ENCODE assay signal across 9 mouse cellular contexts in the genomic region with DNA sequence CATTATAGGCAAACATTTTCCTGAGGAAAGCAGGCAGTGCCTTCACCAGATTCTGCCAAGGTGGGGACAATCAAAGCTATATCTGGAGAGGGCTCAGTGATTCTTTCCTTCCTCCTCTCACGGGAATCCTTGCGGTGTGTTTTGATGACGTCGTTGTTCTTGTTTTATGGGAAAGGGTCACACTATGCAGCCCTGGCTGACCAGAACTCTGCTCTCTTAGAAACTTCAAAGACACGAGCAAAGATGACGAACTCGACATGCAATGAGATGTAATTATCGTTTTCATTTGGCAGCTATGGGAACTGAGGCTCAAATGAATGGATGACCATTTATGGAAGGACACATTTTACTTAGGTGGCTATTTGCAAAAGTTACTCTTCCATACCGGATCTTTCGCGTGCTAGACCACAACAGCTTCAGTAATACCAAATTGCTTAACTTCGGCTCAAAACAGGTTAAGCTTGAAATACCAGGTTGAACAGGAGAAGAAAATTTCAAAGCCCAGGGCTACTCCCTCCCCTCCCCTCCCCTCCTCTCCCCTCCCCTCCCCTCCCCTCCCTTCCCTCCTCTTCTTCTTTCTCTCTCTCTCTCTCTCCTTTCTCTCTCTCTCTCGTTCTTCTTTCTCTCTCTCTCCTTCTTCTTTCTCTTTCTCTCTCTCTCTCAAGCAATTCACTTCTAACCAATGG. TPM values are rescaled to one million over a fixed set of nuclear protein-coding genes. Genes with fewer than 3 reads are reported as not detected.
DNase-seq lines count a peak whose midpoint lies in the region; ATAC-seq and TF ChIP-seq lines count a peak whose summit lies in the region.
"Had no signal": no experiment of that assay in that cellular context is flagged by ENCODE, and none has a peak within 500 bp of the region (broad histone marks: within the 10 kb centered on the region; RNA-seq: fewer than 3 reads in every experiment).

No protein-coding gene starts in this region.

- no peak for ATAC-seq in lung, embryonic 14.5 days (ENCODE audit: insufficient read depth)
- no peak for ATAC-seq in embryonic facial prominence, embryonic 13.5 days (ENCODE audit: insufficient number of reproducible peaks, insufficient read depth, low FRiP score, low TSS enrichment, low read depth)
- no peak for ATAC-seq in hindbrain, embryonic 15.5 days (ENCODE audit: low FRiP score, low read depth)

- peak overlapping the region; percentile 58 for H3K4me2 ChIP-seq in lung, embryonic 14.5 days
- peak overlapping the region; percentile 52 for H3K4me2 ChIP-seq in embryonic facial prominence, embryonic 13.5 days
- H3K4me2 ChIP-seq in hindbrain, embryonic 15.5 days = peak overlapping the region; percentile 33
- H3K4me2 ChIP-seq in myocyte (ENCODE audit: low read depth) = peak overlapping the region; percentile 34

- no peaks in the 10 kb centered on the region for H3K79me2 ChIP-seq in myocyte (ENCODE audit: control insufficient read depth, insufficient read depth)

- H3ac ChIP-seq in myocyte (ENCODE audit: control insufficient read depth, insufficient read length) = no peak overlapping the region

- H3K4me3 ChIP-seq in lung, embryonic 14.5 days (ENCODE audit: low read depth, low read length) = peak overlapping the region; percentile 25
- no peak overlapping the region for H3K4me3 ChIP-seq in lung, adult 2 months (replicated peaks; ENCODE audit: extremely low read depth, low read depth, low read length)
- peak overlapping the region; percentile 18 for H3K4me3 ChIP-seq in embryonic facial prominence, embryonic 13.5 days
- H3K4me3 ChIP-seq in hindbrain, embryonic 15.5 days = no peak overlapping the region
- H3K4me3 ChIP-seq in myocyte = no peak overlapping the region

- 14% methylated on average over 13 of the region's 13 CpGs for WGBS in lung, embryonic 14.5 days
- WGBS in lung, adult 2 months = 10% methylated on average over 12 of the region's 13 CpGs
- WGBS in embryonic facial prominence, embryonic 13.5 days = 24% methylated on average over 12 of the region's 13 CpGs
- 31% methylated on average over 13 of the region's 13 CpGs for WGBS in hindbrain, embryonic 15.5 days

- peak; percentile 59 for DNase-seq in lung, embryonic 14.5 days
- no peak for DNase-seq in lung, adult 2 months
- no peak for DNase-seq in layer of hippocampus, postnatal 25 days (ENCODE audit: extremely low spot score in 1 of 2, low spot score in 1 of 2)
- no peak for DNase-seq in cerebellum, postnatal 25 days
- DNase-seq: right cerebral cortex, postnatal 14 days had no signal

- peaks cover 25% of the 10 kb centered on the region for H3K36me3 ChIP-seq in lung, embryonic 14.5 days (ENCODE audit: insufficient read depth)
- H3K36me3 ChIP-seq in embryonic facial prominence, embryonic 13.5 days = peaks cover 23% of the 10 kb centered on the region
- peaks cover 25% of the 10 kb centered on the region for H3K36me3 ChIP-seq in hindbrain, embryonic 15.5 days
- H3K36me3 ChIP-seq in myocyte (ENCODE audit: control insufficient read depth, insufficient read depth) = peaks cover 9% of the 10 kb centered on the region

- no peak overlapping the region for H3K9ac ChIP-seq in lung, embryonic 14.5 days
- H3K9ac ChIP-seq in embryonic facial prominence, embryonic 13.5 days = no peak overlapping the region
- H3K9ac ChIP-seq in hindbrain, embryonic 15.5 days = no peak overlapping the region

- TF ChIP-seq CTCF in lung, embryonic 14.5 days (IDR thresholded peaks at IDR 0.05; ENCODE audit: low read depth) = no peak
- TF ChIP-seq CTCF in lung, adult 2 months (IDR thresholded peaks at IDR 0.05; ENCODE audit: insufficient read depth, low read length) = no peak

- peaks cover 6% of the 10 kb centered on the region for H3K4me1 ChIP-seq in lung, embryonic 14.5 days (ENCODE audit: insufficient read depth)
- H3K4me1 ChIP-seq in lung, adult 2 months (ENCODE audit: control insufficient read depth, insufficient read depth, low read length) = peaks cover 2% of the 10 kb centered on the region; the same call in 1 of the 2 replicates
- peaks cover 12% of the 10 kb centered on the region; the same call in 1 of the 2 replicates for H3K4me1 ChIP-seq in embryonic facial prominence, embryonic 13.5 days
- H3K4me1 ChIP-seq in hindbrain, embryonic 15.5 days (replicated peaks) = no peaks in the 10 kb centered on the region

- peak overlapping the region; percentile 60; the same call in 1 of the 2 replicates for H3K27ac ChIP-seq in lung, embryonic 14.5 days (ENCODE audit: low read depth)
- no peak overlapping the region for H3K27ac ChIP-seq in embryonic facial prominence, embryonic 13.5 days
- no peak overlapping the region for H3K27ac ChIP-seq in hindbrain, embryonic 15.5 days (replicated peaks)

- no peaks in the 10 kb centered on the region for H3K27me3 ChIP-seq in lung, embryonic 14.5 days (ENCODE audit: insufficient read depth, low read length)
- H3K27me3 ChIP-seq in embryonic facial prominence, embryonic 13.5 days = no peaks in the 10 kb centered on the region
- H3K27me3 ChIP-seq in hindbrain, embryonic 15.5 days = no peaks in the 10 kb centered on the region
- H3K27me3 ChIP-seq in myocyte (ENCODE audit: control insufficient read depth, insufficient read depth, insufficient read length) = no peaks in the 10 kb centered on the region

- no peak for TF ChIP-seq POLR2A in lung, adult 2 months (IDR thresholded peaks at IDR 0.05; ENCODE audit: borderline replicate concordance, extremely low read depth, low read depth, low read length)
- TF ChIP-seq POLR2A in myocyte (IDR thresholded peaks at IDR 0.05; ENCODE audit: insufficient read length, low read depth) = no peak

- no peaks in the 10 kb centered on the region for H3K9me3 ChIP-seq in lung, embryonic 14.5 days (ENCODE audit: low read depth, low read length)
- no peaks in the 10 kb centered on the region for H3K9me3 ChIP-seq in embryonic facial prominence, embryonic 13.5 days
- no peaks in the 10 kb centered on the region for H3K9me3 ChIP-seq in hindbrain, embryonic 15.5 days

TF ChIP-seq in myocyte, 11 proteins besides CTCF, POLR2A, EP300 and RAD21:
- TF ChIP-seq REST (IDR thresholded peaks at IDR 0.05; ENCODE audit: insufficient read depth, insufficient read length) (no peak), MAX (IDR thresholded peaks at IDR 0.05; ENCODE audit: low read depth) (no peak), CEBPB (IDR thresholded peaks at IDR 0.05; ENCODE audit: insufficient read depth, poor library complexity, severe bottlenecking) (no peak)

RNA-seq across cellular contexts. Expression of a gene that starts 14.8 kb away (rescaled TPM):
- polyA plus RNA-seq in lung, embryonic 14.5 days (2014; fragmentation: Nextera tagmentation; extraction: Ambion mirVana) = 21.2 and 21.4 TPM in 2 replicates
- 2.3 and 4.3 TPM in 2 replicates for polyA plus RNA-seq in lung, adult 2 months (2012; rRNA removed)
- 23.4 and 23.8 TPM in 2 replicates for polyA plus RNA-seq in embryonic facial prominence, embryonic 13.5 days (2015; fragmentation: Nextera tagmentation; extraction: Ambion mirVana)
- polyA plus RNA-seq in hindbrain, embryonic 15.5 days (2015; fragmentation: Nextera tagmentation; extraction: Ambion mirVana) = 35.7 and 36.6 TPM in 2 replicates
- 1.6 TPM for polyA plus RNA-seq in myocyte (2012; fragmentation: generic; extraction: Trizol)
- total RNA-seq in layer of hippocampus, postnatal 25 days (2021) = 10 to 100 TPM; 15.2 to 16.7 TPM

RNA-seq across cellular contexts. Expression of a gene that starts 19.0 kb away (rescaled TPM):
- polyA plus RNA-seq in lung, embryonic 14.5 days (2014; fragmentation: Nextera tagmentation; extraction: Ambion mirVana) = 10.2 and 11.6 TPM in 2 replicates
- polyA plus RNA-seq in lung, adult 2 months (2012; rRNA removed) = 37.9 and 61.1 TPM in 2 replicates
- polyA plus RNA-seq in embryonic facial prominence, embryonic 13.5 days (2015; fragmentation: Nextera tagmentation; extraction: Ambion mirVana) = 3.9 and 6.4 TPM in 2 replicates
- polyA plus RNA-seq in hindbrain, embryonic 15.5 days (2015; fragmentation: Nextera tagmentation; extraction: Ambion mirVana) = 16.8 and 18.9 TPM in 2 replicates
- polyA plus RNA-seq in myocyte (2012; fragmentation: generic; extraction: Trizol) = 0.17 TPM
- 1 to 10 TPM; 3.0 to 3.9 TPM for total RNA-seq in layer of hippocampus, postnatal 25 days (2021)

RNA-seq across cellular contexts. Expression of a gene that starts 26.1 kb away (rescaled TPM):
- not detected in 2 replicates for polyA plus RNA-seq in lung, embryonic 14.5 days (2014; fragmentation: Nextera tagmentation; extraction: Ambion mirVana)
- polyA plus RNA-seq in lung, adult 2 months (2012; rRNA removed) = not detected in 2 replicates
- not detected in 2 replicates for polyA plus RNA-seq in embryonic facial prominence, embryonic 13.5 days (2015; fragmentation: Nextera tagmentation; extraction: Ambion mirVana)
- polyA plus RNA-seq in hindbrain, embryonic 15.5 days (2015; fragmentation: Nextera tagmentation; extraction: Ambion mirVana) = 0.52 and 0.83 TPM in 2 replicates
- not detected for polyA plus RNA-seq in myocyte (2012; fragmentation: generic; extraction: Trizol)
- not detected for total RNA-seq in layer of hippocampus, postnatal 25 days (2021)
- total RNA-seq: left cerebral cortex, postnatal 36 days had no signal

RNA-seq across cellular contexts. Expression of a gene that starts 27.5 kb away (rescaled TPM):
- polyA plus RNA-seq in lung, embryonic 14.5 days (2014; fragmentation: Nextera tagmentation; extraction: Ambion mirVana) = 16.4 and 17.5 TPM in 2 replicates
- 7.2 and 7.5 TPM in 2 replicates for polyA plus RNA-seq in lung, adult 2 months (2012; rRNA removed)
- polyA plus RNA-seq in embryonic facial prominence, embryonic 13.5 days (2015; fragmentation: Nextera tagmentation; extraction: Ambion mirVana) = 18.8 and 19.7 TPM in 2 replicates
- polyA plus RNA-seq in hindbrain, embryonic 15.5 days (2015; fragmentation: Nextera tagmentation; extraction: Ambion mirVana) = 13.3 and 13.8 TPM in 2 replicates
- 15.7 TPM for polyA plus RNA-seq in myocyte (2012; fragmentation: generic; extraction: Trizol)
- 10 to 100 TPM in 1 of 2 experiments, 1 to 10 TPM in 1; 9.9 to 10.3 TPM for total RNA-seq in layer of hippocampus, postnatal 25 days (2021)

RNA-seq across cellular contexts. Expression of a gene that starts 29.4 kb away (rescaled TPM):
- polyA plus RNA-seq in lung, embryonic 14.5 days (2014; fragmentation: Nextera tagmentation; extraction: Ambion mirVana) = 0.29 and 0.41 TPM in 2 replicates
- not detected in 2 replicates for polyA plus RNA-seq in lung, adult 2 months (2012; rRNA removed)
- polyA plus RNA-seq in embryonic facial prominence, embryonic 13.5 days (2015; fragmentation: Nextera tagmentation; extraction: Ambion mirVana) = 0.72 TPM in 1 of 2 replicates, not detected in the other
- 0.48 and 0.64 TPM in 2 replicates for polyA plus RNA-seq in hindbrain, embryonic 15.5 days (2015; fragmentation: Nextera tagmentation; extraction: Ambion mirVana)
- polyA plus RNA-seq in myocyte (2012; fragmentation: generic; extraction: Trizol) = 0.43 TPM
- total RNA-seq in layer of hippocampus, postnatal 25 days (2021) = not detected

Comparison
In these comparisons a context has a peak if more than half of its experiments do, and no peak if none do; other contexts are left out.
1. H3K4me3 ChIP-seq: peak in lung, embryonic 14.5 days (single experiment) and embryonic facial prominence, embryonic 13.5 days (single experiment); none in lung, adult 2 months (single experiment), hindbrain, embryonic 15.5 days (single experiment) and myocyte (single experiment).
2. Peak in every context shown above with its lines, with median percentiles within 50 percentile points of each other: H3K4me2 ChIP-seq.